Mouse (Mus musculus): ENCODE measurements around the gene Efcab2. TPM values are rescaled to one million over a fixed set of nuclear protein-coding genes. Genes with fewer than 3 reads are reported as not detected.

Efcab2 gene
- polyA plus RNA-seq, 1 experiment from 2014 or later, result 11.2 TPM

GRCm38 (mm10) chr1:178454125-178454524, 48.2 kb downstream of the Efcab2 start:
- no peaks in the 10 kb centered on the region for H3K4me1 ChIP-seq (replicated peaks; ENCODE audit: control insufficient read depth, insufficient read depth, low read length)
- no peaks in the 10 kb centered on the region for H3K27me3 ChIP-seq (ENCODE audit: control insufficient read depth, insufficient read depth, low read length)
- no peak for DNase-seq (ENCODE audit: low spot score)
- H3K9me3 ChIP-seq (ENCODE audit: control insufficient read depth, low read length), result no peaks in the 10 kb centered on the region
- no peak for ATAC-seq (ENCODE audit: low FRiP score)
- no peak overlapping the region for H3K9ac ChIP-seq
- no peak overlapping the region for H3K27ac ChIP-seq
- no peak overlapping the region for H3K4me3 ChIP-seq (replicated peaks; ENCODE audit: low read length)
- no peaks in the 10 kb centered on the region for H3K36me3 ChIP-seq (replicated peaks; ENCODE audit: control insufficient read depth, insufficient read depth)
- no peak overlapping the region for H3K4me2 ChIP-seq (replicated peaks)
- 87% methylated on average over 3 of the region's 3 CpGs for WGBS

GRCm38 (mm10) chr1:178455120-178455519, 49.2 kb downstream of the Efcab2 start:
- no peaks in the 10 kb centered on the region for H3K9me3 ChIP-seq (ENCODE audit: control insufficient read depth, low read length)
- no peaks in the 10 kb centered on the region for H3K4me1 ChIP-seq (replicated peaks; ENCODE audit: control insufficient read depth, insufficient read depth, low read length)
- no peaks in the 10 kb centered on the region for H3K36me3 ChIP-seq (replicated peaks; ENCODE audit: control insufficient read depth, insufficient read depth)
- H3K27me3 ChIP-seq (ENCODE audit: control insufficient read depth, insufficient read depth, low read length), result no peaks in the 10 kb centered on the region
- no peak overlapping the region for H3K4me3 ChIP-seq (replicated peaks; ENCODE audit: low read length)
- H3K9ac ChIP-seq, result no peak overlapping the region
- H3K4me2 ChIP-seq (replicated peaks), result no peak overlapping the region
- H3K27ac ChIP-seq, result no peak overlapping the region
- 86% methylated on average over 1 of the region's 1 CpGs for WGBS
- ATAC-seq (ENCODE audit: low FRiP score) (no peak), DNase-seq (ENCODE audit: low spot score) (no peak)

DNA sequence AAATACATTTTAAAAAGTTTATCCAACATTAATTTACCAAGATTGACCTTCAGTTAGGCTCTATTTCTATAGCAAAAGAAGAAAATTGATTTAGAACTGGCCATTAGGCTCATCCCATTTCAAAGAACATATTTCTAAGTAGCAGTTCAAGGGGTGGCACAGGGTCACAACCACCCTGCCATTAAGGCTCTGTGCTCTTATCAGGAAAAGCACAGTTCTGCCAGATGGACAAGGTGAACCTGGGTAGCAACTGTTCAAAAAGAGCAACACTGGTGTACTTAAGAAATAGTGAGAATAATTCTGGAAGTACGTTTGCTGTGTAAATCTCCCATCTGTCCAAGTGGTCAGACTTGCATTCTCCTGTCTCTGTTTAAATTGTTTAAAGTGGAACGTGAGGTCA, 52.1 kb downstream of the Efcab2 start:
- no peaks in the 10 kb centered on the region for H3K4me1 ChIP-seq (replicated peaks; ENCODE audit: control insufficient read depth, insufficient read depth, low read length)
- no peaks in the 10 kb centered on the region for H3K9me3 ChIP-seq (ENCODE audit: control insufficient read depth, low read length)
- no peak for ATAC-seq (ENCODE audit: low FRiP score)
- H3K27ac ChIP-seq, result no peak overlapping the region
- DNase-seq (ENCODE audit: low spot score), result no peak
- no peaks in the 10 kb centered on the region for H3K36me3 ChIP-seq (replicated peaks; ENCODE audit: control insufficient read depth, insufficient read depth)
- no peak overlapping the region for H3K9ac ChIP-seq
- 92% methylated on average over 2 of the region's 2 CpGs for WGBS
- H3K27me3 ChIP-seq (ENCODE audit: control insufficient read depth, insufficient read depth, low read length), result no peaks in the 10 kb centered on the region
- H3K4me2 ChIP-seq (replicated peaks), result no peak overlapping the region
- H3K4me3 ChIP-seq (replicated peaks; ENCODE audit: low read length), result no peak overlapping the region

DNA sequence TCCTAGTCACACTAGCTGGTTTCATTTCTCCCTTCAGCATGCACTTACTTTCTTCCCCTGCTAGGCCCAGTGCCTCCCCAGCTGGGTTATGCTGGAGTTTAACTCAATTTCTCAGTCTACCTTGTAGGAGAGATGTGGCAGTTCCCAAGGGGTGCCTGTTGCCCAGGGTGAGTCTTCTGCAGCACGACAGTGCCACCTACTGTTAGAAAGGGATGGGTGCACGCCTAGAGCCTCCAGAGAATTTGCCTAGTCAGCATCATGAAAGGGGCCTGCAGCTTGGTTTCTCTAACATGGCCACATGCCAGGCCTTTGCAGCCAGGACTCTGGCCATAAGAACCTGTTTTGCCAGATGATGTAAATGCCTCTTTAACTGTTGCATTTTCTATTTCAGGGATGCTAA, 57.8 kb downstream of the Efcab2 start:
- Histone ChIP-seq H3K4me3 (replicated peaks; ENCODE audit: low read length) (no peak overlapping the region), H3K9me3 (ENCODE audit: control insufficient read depth, low read length) (no peaks in the 10 kb centered on the region), H3K27me3 (ENCODE audit: control insufficient read depth, insufficient read depth, low read length) (no peaks in the 10 kb centered on the region), H3K4me1 (replicated peaks; ENCODE audit: control insufficient read depth, insufficient read depth, low read length) (no peaks in the 10 kb centered on the region), H3K27ac (no peak overlapping the region), H3K36me3 (replicated peaks; ENCODE audit: control insufficient read depth, insufficient read depth) (no peaks in the 10 kb centered on the region), H3K4me2 (replicated peaks) (no peak overlapping the region), H3K9ac (no peak overlapping the region)
- WGBS, result 0% methylated on average over 2 of the region's 2 CpGs
- peak; percentile 83 for DNase-seq (ENCODE audit: low spot score)
- peak; percentile 92 for ATAC-seq (ENCODE audit: low FRiP score)

DNA sequence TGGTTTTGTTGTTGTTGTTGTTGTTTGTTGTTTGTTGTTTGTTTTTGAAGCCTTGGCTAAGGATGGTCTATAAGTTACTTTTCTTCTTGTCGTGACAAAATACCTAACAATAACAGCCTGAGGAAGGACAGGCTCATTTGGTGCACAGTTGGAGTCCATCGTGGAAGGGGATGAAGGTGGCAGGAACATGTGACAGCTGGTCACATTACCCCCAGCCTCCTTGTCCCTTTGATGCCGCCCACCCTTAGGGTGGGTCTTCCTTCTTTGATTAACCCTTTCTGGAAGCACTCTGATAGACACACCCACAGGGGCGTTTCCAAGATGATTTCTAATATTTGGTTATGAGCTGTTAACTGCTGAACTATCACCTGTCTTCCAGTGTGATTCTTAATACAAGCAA, 58.3 kb downstream of the Efcab2 start:
- no peak overlapping the region for H3K9ac ChIP-seq
- H3K27me3 ChIP-seq (ENCODE audit: control insufficient read depth, insufficient read depth, low read length), result no peaks in the 10 kb centered on the region
- H3K4me3 ChIP-seq (replicated peaks; ENCODE audit: low read length), result no peak overlapping the region
- 43% methylated on average over 4 of the region's 4 CpGs for WGBS
- no peak for DNase-seq (ENCODE audit: low spot score)
- H3K36me3 ChIP-seq (replicated peaks; ENCODE audit: control insufficient read depth, insufficient read depth), result no peaks in the 10 kb centered on the region
- no peaks in the 10 kb centered on the region for H3K9me3 ChIP-seq (ENCODE audit: control insufficient read depth, low read length)
- no peak for ATAC-seq (ENCODE audit: low FRiP score)
- no peak overlapping the region for H3K27ac ChIP-seq
- H3K4me2 ChIP-seq (replicated peaks), result no peak overlapping the region
- no peaks in the 10 kb centered on the region for H3K4me1 ChIP-seq (replicated peaks; ENCODE audit: control insufficient read depth, insufficient read depth, low read length)

DNA sequence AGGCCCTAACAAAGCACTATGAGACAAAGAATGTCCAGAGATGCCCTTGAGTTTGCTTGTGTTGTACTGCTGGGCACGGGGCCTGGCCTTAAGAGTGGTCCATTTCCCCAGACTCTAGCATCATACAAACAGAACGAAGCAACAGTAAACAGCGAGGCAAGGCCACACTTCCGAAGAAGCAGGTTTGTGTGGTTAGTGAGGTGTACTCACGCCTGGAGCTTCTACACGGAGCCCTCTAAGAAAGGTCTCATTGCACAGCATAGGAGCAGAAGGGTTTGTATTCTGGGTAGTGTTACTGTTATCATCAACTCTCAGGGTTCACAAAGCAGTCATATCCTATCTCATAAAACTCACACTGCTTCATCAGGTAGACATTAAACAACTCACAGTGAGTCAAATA, 61.7 kb downstream of the Efcab2 start:
- no peak overlapping the region for H3K27ac ChIP-seq
- no peak overlapping the region for H3K4me3 ChIP-seq (replicated peaks; ENCODE audit: low read length)
- no peak for ATAC-seq (ENCODE audit: low FRiP score)
- DNase-seq (ENCODE audit: low spot score), result no peak
- no peaks in the 10 kb centered on the region for H3K4me1 ChIP-seq (replicated peaks; ENCODE audit: control insufficient read depth, insufficient read depth, low read length)
- H3K9me3 ChIP-seq (ENCODE audit: control insufficient read depth, low read length), result no peaks in the 10 kb centered on the region
- H3K9ac ChIP-seq, result no peak overlapping the region
- no peaks in the 10 kb centered on the region for H3K36me3 ChIP-seq (replicated peaks; ENCODE audit: control insufficient read depth, insufficient read depth)
- WGBS, result 79% methylated on average over 6 of the region's 6 CpGs
- H3K4me2 ChIP-seq (replicated peaks), result no peak overlapping the region
- H3K27me3 ChIP-seq (ENCODE audit: control insufficient read depth, insufficient read depth, low read length), result no peaks in the 10 kb centered on the region

GRCm38 (mm10) chr1:178468280-178468679, 62.4 kb downstream of the Efcab2 start:
- ATAC-seq (ENCODE audit: low FRiP score) (no peak), DNase-seq (ENCODE audit: low spot score) (peak; percentile 85)
- no peaks in the 10 kb centered on the region for H3K36me3 ChIP-seq (replicated peaks; ENCODE audit: control insufficient read depth, insufficient read depth)
- no peaks in the 10 kb centered on the region for H3K9me3 ChIP-seq (ENCODE audit: control insufficient read depth, low read length)
- WGBS, result 12% methylated on average over 2 of the region's 2 CpGs
- H3K4me1 ChIP-seq (replicated peaks; ENCODE audit: control insufficient read depth, insufficient read depth, low read length), result no peaks in the 10 kb centered on the region
- no peak overlapping the region for H3K9ac ChIP-seq
- H3K4me3 ChIP-seq (replicated peaks; ENCODE audit: low read length), result no peak overlapping the region
- H3K27ac ChIP-seq, result no peak overlapping the region
- no peaks in the 10 kb centered on the region for H3K27me3 ChIP-seq (ENCODE audit: control insufficient read depth, insufficient read depth, low read length)
- no peak overlapping the region for H3K4me2 ChIP-seq (replicated peaks)

DNA sequence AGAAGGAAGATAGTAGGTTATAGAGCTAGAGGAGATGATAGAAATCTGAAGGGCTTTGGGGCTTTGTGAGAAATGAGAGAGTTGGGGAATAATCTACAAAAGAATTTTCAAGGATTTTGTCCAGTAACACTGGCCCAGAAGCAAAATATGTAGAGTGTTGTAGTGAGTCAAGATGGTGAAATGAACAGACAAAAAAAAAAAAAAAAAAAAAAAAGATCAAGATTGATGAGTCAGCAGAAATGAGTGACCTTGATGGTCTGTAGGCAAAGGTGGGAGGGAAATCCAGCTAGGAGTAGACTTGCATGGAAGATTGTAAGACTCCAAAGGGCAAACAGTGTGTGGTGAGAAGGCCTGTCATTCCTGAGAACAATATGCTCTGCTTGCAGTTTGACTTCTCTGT, 78.0 kb downstream of the Efcab2 start:
- no peaks in the 10 kb centered on the region for H3K4me1 ChIP-seq (replicated peaks; ENCODE audit: control insufficient read depth, insufficient read depth, low read length)
- H3K9ac ChIP-seq, result no peak overlapping the region
- H3K36me3 ChIP-seq (replicated peaks; ENCODE audit: control insufficient read depth, insufficient read depth), result no peaks in the 10 kb centered on the region
- ATAC-seq (ENCODE audit: low FRiP score), result no peak
- no peak overlapping the region for H3K4me3 ChIP-seq (replicated peaks; ENCODE audit: low read length)
- no peak overlapping the region for H3K4me2 ChIP-seq (replicated peaks)
- no peak overlapping the region for H3K27ac ChIP-seq
- H3K27me3 ChIP-seq (ENCODE audit: control insufficient read depth, insufficient read depth, low read length), result no peaks in the 10 kb centered on the region
- DNase-seq (ENCODE audit: low spot score), result no peak
- no peaks in the 10 kb centered on the region for H3K9me3 ChIP-seq (ENCODE audit: control insufficient read depth, low read length)

- WGBS, result 92% methylated on average over 5 of the region's 5 CpGs
- DNase-seq (ENCODE audit: low spot score) (no peak), ATAC-seq (ENCODE audit: low FRiP score) (no peak)
Measured at GRCm38 (mm10) chr1:178485138-178485867, 79.4 kb downstream of the Efcab2 start.

GRCm38 (mm10) chr1:178485868-178486220, 80.0 kb downstream of the Efcab2 start:
- H3K27ac ChIP-seq, result no peak overlapping the region
- ATAC-seq (ENCODE audit: low FRiP score) (no peak), DNase-seq (ENCODE audit: low spot score) (no peak)
- no peaks in the 10 kb centered on the region for H3K9me3 ChIP-seq (ENCODE audit: control insufficient read depth, low read length)
- H3K27me3 ChIP-seq (ENCODE audit: control insufficient read depth, insufficient read depth, low read length), result no peaks in the 10 kb centered on the region
- 62% methylated on average over 5 of the region's 5 CpGs for WGBS
- no peaks in the 10 kb centered on the region for H3K4me1 ChIP-seq (replicated peaks; ENCODE audit: control insufficient read depth, insufficient read depth, low read length)
- no peak overlapping the region for H3K4me3 ChIP-seq (replicated peaks; ENCODE audit: low read length)
- no peak overlapping the region for H3K4me2 ChIP-seq (replicated peaks)
- H3K9ac ChIP-seq, result no peak overlapping the region
- no peaks in the 10 kb centered on the region for H3K36me3 ChIP-seq (replicated peaks; ENCODE audit: control insufficient read depth, insufficient read depth)

More at GRCm38 (mm10) chr1:178485138-178485867, 79.4 kb downstream of the Efcab2 start:
- H3K4me1 ChIP-seq (replicated peaks; ENCODE audit: control insufficient read depth, insufficient read depth, low read length), result no peaks in the 10 kb centered on the region
- H3K4me3 ChIP-seq (replicated peaks; ENCODE audit: low read length), result no peak overlapping the region
- no peak overlapping the region for H3K27ac ChIP-seq
- no peaks in the 10 kb centered on the region for H3K36me3 ChIP-seq (replicated peaks; ENCODE audit: control insufficient read depth, insufficient read depth)
- H3K27me3 ChIP-seq (ENCODE audit: control insufficient read depth, insufficient read depth, low read length), result no peaks in the 10 kb centered on the region
- H3K9ac ChIP-seq, result no peak overlapping the region
- no peak overlapping the region for H3K4me2 ChIP-seq (replicated peaks)
- H3K9me3 ChIP-seq (ENCODE audit: control insufficient read depth, low read length), result no peaks in the 10 kb centered on the region

Measured in hindbrain, embryonic 14.5 days (tissue).